Mouse (Mus musculus) erythroblast, adult 5-6 weeks (primary cell): ENCODE data around the gene Rbm19. TPM values are rescaled to one million over a fixed set of nuclear protein-coding genes. Genes with fewer than 3 reads are reported as not detected.

Source experiments
- ATAC-seq: replicated peaks from 2 replicates; pipeline ENCODE4 v1.8.0; 2016; ENCODE audit warnings: moderate number of reproducible peaks, mild to moderate bottlenecking, moderate TSS enrichment, inconsistent platforms; ENCODE audit not compliant: poor library complexity, low FRiP score, severe bottlenecking
- total RNA-seq, 2 experiments: library from RNA; stranded (forward) in 1 of 2; stranded (reverse) in 1 of 2; fragments of 150-400 nt in 1 of 2; fragments of 200-764, 138-1000 nt in 1 of 2; gene quantifications; 2 replicates each; pipeline versions ENCODE4 v1.2.3 to v1.2.4; 2015 to 2017; ENCODE audit warnings: low replicate concordance in 2 of 2

The Rbm19 gene
- total RNA-seq, 2 experiments from 2014 or later: 2.1 to 3.3 TPM

DNA sequence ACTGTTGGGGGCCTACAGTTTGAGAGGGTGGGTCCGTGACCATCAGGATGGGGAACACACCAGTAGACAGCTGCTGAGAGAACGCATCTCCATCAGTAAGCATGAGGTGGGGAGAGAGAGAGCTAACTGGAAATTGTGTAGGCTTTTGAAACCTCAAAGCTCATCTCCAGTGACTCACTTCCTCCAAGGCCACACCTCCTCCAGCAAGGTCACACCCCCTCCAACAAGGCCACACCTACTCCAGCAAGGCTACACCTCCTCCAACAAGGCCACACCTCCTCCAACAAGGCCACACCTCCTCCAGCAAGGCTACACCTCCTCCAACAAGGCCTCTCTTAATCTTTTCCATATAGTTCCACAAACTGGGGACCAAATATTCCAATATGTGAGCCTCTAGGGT, 13.9 kb downstream of the Rbm19 start:
- no peak for ATAC-seq

DNA sequence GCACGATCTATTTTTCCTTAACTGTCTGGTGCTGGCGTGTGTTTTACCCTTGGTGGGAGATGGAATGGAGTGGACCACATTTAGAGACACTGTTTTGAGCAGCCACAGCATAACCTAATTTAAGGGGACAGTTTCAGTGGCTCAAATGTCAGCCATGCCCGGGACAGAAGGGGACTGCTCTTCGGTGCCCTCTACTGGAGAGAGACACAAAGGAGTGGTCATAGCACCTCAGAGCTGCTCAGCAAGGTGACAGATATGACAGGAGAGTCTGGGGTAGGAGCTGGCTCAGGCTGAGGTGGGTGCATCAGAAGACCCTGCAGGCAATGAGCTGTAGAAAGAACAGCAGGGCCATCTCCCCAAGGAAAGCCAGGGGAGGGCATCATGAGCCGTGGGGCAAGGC, 15.3 kb downstream of the Rbm19 start:
- ATAC-seq: no peak

DNA sequence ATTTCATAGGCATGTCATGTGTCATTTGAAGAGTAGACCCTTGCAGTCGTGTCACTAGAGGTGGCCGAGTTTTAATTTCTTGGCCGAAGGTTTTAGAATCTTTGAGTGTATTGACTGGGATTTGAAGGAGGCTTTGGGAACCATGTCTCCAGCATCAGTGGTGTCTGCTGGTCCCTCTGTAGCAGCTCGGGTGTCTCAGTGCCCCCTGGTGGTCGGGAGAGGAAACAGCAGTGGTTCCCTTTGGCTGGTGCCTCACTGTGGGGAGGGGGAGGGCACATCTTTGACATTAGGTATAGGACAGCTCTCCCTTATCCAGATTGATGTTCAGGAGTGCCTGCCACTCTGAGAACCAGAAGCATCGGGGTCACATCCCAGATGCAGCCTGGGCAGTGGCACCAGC, 17.7 kb downstream of the Rbm19 start:
- 0 out of 2 replicates have a peak, but pooled peaks have one; percentile 34 for ATAC-seq

DNA sequence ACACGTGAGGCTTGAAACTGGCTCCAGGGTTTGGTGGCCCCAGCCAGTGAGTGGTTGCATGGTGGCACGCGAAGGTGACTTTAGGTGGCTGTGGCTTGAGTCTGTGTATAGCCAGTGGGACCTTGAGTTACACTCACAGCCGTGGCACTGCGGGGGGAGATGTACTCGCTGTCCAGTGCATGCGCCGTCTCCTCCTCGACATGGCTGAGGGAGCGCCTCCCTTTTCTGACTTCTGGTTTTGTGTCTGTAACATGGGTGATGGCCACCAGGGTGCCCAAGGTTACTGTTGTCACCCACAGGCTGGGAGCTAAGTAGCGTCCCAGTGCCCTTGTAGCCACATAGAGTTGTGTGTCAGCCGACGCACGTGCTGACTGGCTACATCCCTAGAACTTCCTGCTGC, 19.1 kb downstream of the Rbm19 start:
- ATAC-seq: no peak

DNA sequence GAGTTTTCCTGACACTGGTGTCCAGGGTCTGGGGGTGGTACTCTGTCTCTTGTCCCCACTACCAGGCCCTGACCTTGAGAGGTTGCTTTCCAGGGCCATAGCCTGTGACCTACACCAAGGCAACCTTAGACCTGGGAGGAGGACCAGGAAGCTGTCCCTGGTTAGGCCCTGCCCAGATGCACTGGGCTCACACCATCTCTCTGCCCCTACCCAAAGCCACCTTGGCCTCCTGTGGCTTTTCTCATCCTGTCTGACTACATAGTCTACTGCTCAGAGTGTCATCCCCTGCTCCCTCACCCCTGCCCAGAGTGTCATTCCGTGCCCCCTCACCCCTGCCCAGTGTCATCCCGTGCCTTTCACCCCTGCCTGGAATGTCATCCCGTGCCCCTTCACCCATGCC, 19.6 kb downstream of the Rbm19 start:
- peak; percentile 29 for ATAC-seq

DNA sequence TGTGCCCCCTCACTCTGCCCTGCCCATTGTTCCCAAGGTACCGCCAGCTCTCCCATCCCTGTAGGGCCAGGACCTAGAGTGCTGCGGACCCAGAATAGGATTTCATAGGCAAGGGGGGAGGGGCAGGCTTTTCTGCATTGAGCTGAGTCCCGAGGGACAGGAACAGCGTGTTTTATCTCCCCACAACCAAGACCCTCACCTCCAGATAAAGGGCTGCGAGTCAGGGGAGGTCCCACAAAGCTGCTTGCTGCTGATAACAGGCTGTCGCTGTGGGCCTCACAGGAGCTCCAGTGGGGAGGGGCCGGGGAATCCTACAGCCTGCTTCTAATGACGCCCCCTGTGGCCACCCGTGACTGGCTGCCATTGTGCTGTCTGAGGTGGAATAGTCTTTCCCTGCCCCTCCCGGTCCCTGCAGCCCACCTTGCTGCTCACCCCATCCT, 20.0 kb downstream of the Rbm19 start:
- peak; percentile 66 for ATAC-seq

DNA sequence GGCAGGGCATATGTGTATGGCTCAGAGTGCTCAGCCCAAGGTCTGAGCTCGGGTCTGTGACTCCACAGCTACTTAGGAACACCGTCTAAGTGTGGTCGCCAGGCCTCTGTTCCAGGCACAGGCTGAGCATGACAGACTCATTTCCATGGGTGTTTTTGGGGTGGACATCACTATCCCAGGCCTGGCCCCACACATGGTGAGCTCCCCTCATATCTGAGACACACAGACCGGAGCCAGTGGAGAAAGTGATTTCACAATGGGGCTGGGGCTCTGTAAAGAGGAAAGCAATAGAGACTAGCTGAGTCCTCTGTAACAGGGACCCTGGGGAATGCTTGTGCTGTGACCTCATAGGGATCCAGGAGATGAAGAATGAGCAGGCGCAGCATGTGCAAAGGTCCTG, 20.8 kb downstream of the Rbm19 start:
- ATAC-seq: peak; percentile 22

DNA sequence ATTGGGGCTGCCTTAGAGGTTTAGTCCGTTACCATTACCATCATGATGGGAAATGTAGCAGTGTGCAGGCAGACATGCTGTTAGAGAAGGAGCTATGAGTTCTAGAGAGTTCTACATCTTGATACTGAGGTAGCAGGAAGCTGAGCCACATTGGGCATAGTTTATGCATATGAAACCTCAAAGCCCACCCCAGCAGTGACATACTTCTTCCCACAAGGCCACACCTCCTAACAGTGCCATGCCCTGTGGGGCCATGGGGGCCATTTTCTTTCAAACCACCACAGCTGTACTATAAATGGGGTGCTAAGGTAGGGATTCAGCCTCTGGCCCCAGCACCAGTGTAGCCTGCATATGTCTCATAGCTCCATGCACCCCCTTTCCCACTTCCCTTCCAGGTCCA, 21.6 kb downstream of the Rbm19 start:
- ATAC-seq: no peak

DNA sequence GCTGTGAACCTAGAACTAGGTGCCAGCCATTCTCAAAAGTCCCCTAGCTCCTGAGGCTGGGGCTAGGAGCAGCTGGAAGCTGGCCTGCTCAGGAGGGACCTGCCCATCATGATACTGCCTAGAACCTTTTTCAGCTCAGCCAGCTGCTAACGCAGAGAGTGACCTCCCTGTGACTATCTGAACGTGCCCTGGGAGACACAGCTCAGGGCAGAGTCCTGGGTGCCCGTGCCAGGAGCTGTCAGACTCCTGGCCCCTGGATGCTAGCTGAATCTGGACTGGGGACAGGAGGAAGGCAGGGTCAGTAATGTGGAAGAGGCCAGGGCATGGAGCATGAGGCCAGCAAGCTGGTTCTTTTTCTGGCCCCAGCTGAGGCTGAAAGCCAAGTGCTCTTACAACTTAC, 22.1 kb downstream of the Rbm19 start:
- 0 out of 2 replicates have a peak, but pooled peaks have one; percentile 18 for ATAC-seq

DNA sequence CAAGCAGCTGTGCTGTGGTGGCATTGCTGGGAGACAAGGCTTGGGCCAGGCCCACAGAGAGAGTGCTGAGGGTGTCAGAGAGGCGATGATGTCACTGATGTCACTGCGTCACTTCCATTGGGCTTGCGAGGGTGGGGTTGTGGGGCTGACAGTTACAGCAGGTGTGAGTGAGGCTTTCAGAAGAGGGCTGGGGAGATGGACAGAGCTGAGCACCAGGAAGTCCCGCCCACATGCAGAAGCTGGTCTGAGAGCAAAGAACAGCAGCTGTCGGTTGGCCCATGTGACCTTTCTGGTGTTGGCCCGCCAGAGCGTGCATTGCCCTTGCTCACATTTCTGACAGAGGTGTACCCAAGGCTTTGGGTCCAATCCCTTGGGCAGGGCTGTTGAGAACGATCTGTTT, 23.0 kb downstream of the Rbm19 start:
- no peak for ATAC-seq

DNA sequence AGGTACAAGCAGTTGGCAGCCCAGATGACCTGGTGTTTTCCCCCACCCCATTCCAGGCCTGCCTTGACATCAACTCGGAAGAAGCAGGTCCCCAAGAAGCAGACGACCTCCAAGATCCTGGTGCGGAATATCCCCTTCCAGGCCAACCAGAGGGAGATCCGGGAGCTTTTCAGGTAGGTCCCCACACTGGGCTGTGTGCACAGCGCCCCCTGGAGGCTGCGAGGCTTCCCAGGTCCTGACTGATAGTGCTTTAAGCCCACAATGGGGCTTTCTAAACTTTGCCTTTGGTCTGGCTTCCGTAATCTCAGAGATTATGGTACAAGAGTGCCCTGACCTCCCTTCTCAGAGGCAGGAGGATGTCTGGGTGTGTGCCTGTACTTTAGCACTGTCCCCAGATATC, 27.7 kb downstream of the Rbm19 start:
- no peak for ATAC-seq

DNA sequence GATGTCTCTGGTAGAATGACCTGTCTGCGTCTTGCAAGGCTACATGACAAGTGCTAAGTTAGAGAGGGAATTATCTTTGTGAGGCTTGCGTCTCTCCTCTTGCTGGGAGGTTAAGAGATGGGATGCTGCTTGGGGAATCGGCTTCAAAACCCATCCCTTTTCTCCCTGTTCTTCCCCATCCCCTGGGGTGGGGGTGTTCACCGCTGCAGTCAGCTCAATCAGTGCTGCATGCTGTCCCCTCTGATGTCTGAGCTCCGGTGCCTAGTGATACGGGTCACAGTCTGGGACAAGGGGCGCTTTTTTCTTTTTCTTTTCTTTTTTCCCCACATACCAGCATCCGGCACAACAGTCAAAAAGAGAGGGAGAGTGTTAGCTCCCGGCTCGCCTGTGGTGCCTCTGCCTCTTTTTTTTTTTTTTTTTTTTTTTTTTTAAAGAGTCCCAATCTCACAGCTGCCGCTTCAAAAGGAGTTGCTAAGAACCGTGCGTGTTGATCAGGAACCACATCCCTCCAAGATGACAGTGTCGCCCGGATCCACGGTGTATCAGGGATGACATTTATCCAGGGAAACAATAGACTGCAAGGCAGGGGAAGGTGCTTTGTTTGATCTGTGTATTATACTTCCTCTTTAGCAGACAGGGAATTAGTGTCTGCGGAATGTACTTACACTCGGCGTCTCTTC, 29.2 kb downstream of the Rbm19 start:
- ATAC-seq: no peak

DNA sequence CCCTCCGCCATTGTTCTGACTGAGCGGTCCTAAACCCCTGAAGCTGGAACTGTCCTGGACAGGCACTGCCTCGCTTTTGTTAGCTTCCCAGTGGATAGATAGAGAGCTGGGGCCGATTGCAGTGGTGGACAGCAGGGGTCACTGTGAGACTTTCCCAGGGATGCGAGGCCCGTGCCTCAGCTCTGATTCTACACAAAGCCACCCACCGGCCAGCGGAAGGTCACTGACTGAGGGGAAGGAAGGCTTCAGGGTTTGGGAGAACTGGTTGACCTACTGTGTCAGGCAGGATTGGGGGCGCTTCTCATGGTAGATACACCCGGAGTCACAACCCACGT, 29.8 kb downstream of the Rbm19 start:
- no peak for ATAC-seq

DNA sequence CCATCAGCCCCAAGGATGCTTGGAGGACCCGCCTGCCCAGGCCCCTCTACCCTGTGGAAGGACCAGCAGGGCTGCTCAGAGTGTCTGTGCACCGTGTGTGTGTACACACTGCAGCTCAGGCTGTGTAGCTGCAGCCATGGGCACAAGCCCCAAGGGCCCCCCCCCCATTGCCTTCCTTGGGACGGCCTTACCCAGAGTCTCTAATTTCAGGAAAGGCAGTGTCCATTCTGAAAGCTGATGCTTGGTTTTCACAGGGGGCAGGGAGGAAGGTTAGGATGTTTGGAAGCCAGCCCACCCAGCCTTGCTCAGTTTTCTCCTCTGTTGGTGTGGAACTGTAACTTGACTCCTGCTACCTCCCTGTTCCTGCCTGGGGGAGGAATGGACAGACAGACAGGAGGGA, 30.6 kb downstream of the Rbm19 start:
- no peak for ATAC-seq

DNA sequence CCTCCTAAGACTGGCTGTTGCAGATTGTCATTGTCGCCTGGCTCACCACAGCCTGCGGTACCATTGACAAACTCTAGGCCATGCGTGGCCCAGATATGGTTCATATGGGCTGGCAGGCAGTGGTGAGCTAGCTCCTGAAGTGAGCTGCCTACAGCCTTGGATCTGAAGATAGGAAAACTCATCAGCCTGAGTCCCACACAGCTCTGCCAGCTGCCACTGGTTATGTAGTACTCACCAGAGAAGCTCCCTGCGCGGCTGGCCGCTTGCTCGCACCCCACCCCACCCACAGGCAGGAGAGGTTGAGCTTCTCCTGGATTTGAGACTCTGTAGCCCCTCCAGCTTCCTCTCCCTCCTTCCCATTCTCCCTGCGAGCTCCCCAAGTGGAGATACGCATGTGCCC, 32.0 kb downstream of the Rbm19 start:
- ATAC-seq: no peak

DNA sequence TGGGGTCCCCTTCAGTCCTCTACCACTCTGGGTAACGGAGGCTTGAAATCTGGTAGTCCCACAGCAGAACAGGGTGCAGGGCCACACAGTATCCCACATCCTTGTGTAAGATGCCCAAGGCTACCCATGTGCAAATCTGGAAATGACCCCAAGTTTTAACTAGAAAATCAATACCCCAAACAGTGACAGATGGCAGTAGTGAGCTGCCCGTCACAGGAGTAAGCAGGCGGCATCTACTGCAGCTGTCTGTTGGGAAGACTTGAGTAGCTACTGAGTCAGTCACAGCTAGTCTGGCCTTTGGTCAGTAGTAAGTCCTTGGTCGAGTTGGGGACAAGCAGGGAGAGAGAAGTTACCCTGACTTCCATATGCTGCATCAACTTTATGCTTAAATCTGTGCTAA, 34.9 kb downstream of the Rbm19 start:
- ATAC-seq: no peak

DNA sequence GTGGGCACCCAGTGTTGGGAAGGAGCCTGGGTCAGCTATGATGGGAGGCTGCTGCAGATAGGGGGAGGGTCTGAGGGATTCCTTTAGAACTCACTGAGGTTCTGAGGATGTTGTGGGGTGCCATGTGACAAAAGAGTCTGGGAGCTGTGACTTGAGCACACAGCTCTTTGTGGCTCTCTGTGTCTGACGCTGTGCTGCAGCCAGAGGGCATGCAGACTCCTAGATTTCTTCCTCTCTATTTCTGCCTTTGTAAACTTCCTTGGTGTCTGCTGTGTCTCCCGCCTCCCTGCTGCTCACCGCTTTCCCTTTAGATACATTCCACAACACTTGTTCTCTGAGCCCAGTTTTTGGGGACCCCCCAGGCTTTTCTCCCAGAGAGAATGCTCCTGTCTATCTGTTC, 36.9 kb downstream of the Rbm19 start:
- no peak for ATAC-seq

DNA sequence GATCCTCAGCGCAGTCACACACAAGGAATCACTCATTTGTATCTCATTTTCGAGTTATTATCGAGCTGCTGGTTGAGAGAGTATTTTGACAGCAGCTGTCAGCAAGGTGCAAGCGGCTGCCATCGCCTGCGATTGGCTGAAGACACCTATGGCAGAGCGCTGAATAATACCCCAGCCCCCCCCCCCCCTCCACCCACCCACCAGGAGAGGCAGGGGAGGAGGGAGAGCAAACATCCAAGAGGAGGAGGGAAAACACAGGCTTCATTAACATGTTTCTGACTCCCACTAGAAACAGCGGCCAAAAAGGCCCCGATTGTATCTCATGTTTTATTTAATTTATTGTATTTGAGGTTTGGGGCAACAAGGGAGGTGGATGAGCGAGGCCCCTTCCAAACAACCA, 39.4 kb downstream of the Rbm19 start:
- ATAC-seq: no peak

DNA sequence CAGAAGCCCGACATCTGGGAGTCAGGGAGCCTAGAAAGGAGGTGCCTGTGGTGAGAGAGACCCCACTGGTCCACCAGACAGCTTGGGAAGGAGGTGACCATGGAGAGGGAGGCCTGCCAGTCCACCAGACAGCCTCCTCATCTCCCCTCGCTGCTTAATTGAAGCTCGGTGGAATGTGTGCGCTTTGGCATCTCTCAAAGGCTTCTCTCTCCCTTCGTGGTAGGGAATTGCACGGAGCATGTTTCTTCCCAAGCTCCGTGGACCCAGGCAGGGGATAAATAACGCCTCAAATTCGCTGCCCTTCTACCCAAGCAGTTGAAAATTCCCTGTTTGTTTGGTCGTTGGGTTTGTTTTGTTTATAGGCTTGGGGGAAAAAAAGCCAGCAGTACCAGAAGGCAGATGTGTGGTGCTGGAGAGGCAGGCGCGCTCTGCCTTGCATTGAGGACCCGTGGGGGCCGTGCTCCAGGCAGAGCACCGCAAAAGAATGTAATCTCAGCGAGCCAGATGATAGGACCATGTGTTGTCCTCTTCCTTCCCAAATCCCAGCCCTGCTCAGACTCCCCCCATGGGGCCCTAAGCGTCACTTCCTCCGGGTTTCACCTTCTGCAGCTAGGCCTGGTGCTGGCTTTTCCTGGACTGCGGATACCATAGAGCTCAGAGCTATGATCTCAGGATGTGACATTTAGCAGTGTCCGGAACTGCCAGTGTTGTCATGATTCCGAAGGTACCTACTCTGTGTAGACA, 40.1 kb downstream of the Rbm19 start:
- ATAC-seq: no peak

DNA sequence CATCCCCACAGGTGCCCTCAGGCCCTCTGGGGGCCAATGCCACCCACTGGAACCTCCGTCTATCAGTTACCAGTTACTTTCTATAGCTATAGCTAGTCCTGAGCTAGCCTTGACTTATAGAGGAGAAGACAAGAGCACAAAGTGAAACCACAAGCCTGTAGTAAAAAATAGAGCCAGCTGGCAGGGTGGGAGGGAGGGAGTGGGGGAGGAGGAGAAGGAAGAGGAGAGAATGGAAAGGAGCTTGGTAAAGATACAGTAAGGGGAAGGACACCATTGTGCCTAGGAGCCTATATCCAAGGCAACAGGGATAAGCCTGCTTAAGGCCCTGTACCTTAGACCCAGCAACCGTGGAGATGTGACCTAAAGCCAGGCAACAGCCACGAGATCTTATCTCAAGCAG, 40.9 kb downstream of the Rbm19 start:
- ATAC-seq: no peak

DNA sequence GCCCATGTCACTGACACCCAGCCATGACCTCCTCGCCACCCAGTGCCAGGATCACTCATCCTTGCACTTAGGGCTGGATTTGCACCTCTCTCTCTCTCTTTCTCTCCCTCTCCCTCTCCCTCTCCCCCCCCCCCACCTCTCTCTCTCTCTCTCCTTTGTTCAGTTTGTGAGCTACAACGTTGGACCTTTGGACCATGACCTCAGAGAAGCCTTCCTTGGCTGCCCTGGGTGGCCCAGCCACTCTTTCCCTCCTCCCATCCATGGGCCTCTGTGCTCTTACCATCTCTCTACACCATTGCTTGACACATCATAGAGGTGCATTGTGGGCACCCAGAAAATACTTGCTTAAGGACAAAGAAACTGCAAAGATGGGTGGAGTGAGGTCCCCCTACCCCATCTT, 42.2 kb downstream of the Rbm19 start:
- ATAC-seq: no peak
